Mouse (Mus musculus) cerebellum, adult 2 months (tissue): ENCODE results near the gene Tmcc3.

ENCODE experiments used
- CTCF ChIP-seq: fragments of 200-500 bp; IDR thresholded peaks from 2 replicates; pipeline ENCODE4 v1.5.1; 2011; ENCODE audit warnings: low read depth, mild to moderate bottlenecking, control low read depth, low read length, moderate library complexity, borderline replicate concordance; ENCODE audit not compliant: insufficient read depth
- POLR2A ChIP-seq: fragments of 200-500 bp; IDR thresholded peaks from 2 replicates; pipeline ENCODE4 v1.6.1; 2011; ENCODE audit warnings: low read length, control low read depth, borderline replicate concordance; ENCODE audit not compliant: insufficient read depth

GRCm38 (mm10) chr10:94508863-94509262 lies 197.1 kb downstream of the Tmcc3 start:
- no peak for TF ChIP-seq CTCF
- TF ChIP-seq POLR2A, result no peak
